Mouse (Mus musculus) small intestine, adult 2 months (tissue): ENCODE data around the gene Cbx1.

ENCODE experiments used
- CTCF ChIP-seq: fragments of 200-500 bp; IDR thresholded peaks from 2 replicates; pipeline ENCODE4 v1.5.1; 2012; ENCODE audit warnings: low read depth, mild to moderate bottlenecking, control low read depth, inconsistent platforms, low read length, moderate library complexity, mixed read lengths; ENCODE audit not compliant: insufficient replicate concordance, insufficient read length; ENCODE audit errors: extremely low read depth
- POLR2A ChIP-seq: fragments of 200-500 bp; IDR thresholded peaks from 2 replicates; pipeline ENCODE4 v1.6.1; 2012; ENCODE audit warnings: low read depth, mild to moderate bottlenecking, control low read depth, inconsistent platforms, low read length, moderate library complexity

DNA sequence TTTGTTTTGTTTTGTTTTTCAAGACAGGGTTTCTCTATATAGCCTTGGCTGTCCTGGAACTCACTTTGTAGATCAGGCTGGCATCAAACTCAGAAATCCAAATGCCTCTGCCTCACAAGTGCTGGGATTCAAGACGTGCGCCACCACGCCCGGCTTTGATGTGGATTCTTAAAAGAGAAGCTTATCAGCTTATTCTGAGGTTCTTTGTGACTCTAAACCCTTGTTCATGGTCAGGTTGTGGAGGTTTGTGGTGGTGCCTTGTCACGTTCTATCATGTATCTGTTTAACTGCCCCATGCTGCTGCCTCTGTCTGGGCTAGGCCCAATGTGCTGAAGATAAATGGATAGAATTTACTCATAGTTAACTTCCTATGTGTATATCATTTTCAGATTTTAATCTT is 16.7 kb downstream of the Cbx1 start:
- TF ChIP-seq CTCF (no peak), POLR2A (no peak)
